Mouse (Mus musculus): ENCODE measurements around the gene Zwint. TPM values are rescaled to one million over a fixed set of nuclear protein-coding genes. Genes with fewer than 3 reads are reported as not detected.

The Zwint gene
- polyA plus RNA-seq (2015; fragmentation: Nextera tagmentation; extraction: Ambion mirVana): 181 and 188 TPM in 2 replicates

GRCm38 (mm10) chr10:72654270-72655016, at the start of gene Zwint:
Gene Zwint, plus strand, starts transcription at chr10:72654845.
- H3K4me3 ChIP-seq (replicated peaks; ENCODE audit: low read length): peak within 1 kb of the TSS; percentile 87
- no peaks in the 10 kb centered on the region for H3K9me3 ChIP-seq (replicated peaks; ENCODE audit: control insufficient read depth, low read length)
- 2% methylated on average over 36 of the region's 36 CpGs for WGBS
- peak within 1 kb of the TSS; percentile 90 for H3K27ac ChIP-seq (ENCODE audit: low read length)
- ATAC-seq (ENCODE audit: insufficient read depth, low FRiP score): peak; percentile 99
- H3K4me1 ChIP-seq (ENCODE audit: control insufficient read depth, insufficient read depth, low read length): peaks cover 14% of the 10 kb centered on the region
- no peaks in the 10 kb centered on the region for H3K27me3 ChIP-seq (ENCODE audit: control insufficient read depth, insufficient read depth, low read length)
- peak within 1 kb of the TSS; percentile 89 for H3K9ac ChIP-seq (ENCODE audit: low read length)
- peak within 1 kb of the TSS; percentile 74 for H3K4me2 ChIP-seq (ENCODE audit: low read depth, low read length)
- peaks cover 14% of the 10 kb centered on the region for H3K36me3 ChIP-seq (ENCODE audit: control insufficient read depth, insufficient read depth, low read length)

DNA sequence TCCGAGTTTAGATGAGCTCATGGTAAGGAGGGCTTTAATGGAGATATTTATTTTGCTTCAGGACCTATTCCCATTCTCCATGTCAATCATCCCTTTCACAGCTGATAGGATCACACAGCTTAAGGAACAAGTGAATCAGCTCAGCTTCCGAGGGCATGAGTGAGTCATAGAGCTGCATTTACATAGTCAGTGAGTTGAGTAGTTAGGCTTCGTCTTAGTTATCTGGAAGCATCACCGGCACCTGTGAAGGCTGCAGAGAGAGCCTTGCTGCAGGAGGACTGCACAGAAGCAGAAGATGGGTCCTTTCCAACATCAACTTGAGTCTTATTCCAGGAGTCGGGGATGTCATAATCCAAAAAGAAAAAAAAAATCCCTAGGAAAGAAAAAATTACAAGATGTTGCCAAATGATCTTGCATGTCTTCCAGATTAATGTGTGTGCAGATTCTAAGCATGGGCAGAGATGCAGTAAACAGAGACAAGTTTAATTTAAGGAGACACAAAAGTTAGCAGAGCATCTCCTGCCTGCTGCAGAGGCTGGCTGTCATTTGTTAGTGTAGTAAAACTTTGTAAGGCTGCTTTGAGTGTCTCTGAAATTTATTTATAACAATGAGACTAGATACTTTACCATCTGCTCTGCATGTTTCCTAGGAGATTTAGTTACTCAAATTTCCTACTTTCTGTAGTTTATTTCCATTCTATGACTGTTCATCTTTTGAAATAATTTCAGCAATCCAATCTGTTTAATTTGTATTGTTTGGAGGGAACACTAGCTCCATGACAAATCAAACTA, 41.3 kb upstream of the Zwint start:
- 84% methylated on average over 5 of the region's 5 CpGs for WGBS
- no peak for ATAC-seq (ENCODE audit: insufficient read depth, low FRiP score)
- Histone ChIP-seq H3K36me3 (ENCODE audit: control insufficient read depth, insufficient read depth, low read length) (no peaks in the 10 kb centered on the region), H3K4me2 (ENCODE audit: low read depth, low read length) (no peak overlapping the region), H3K9ac (ENCODE audit: low read length) (no peak overlapping the region), H3K4me3 (replicated peaks; ENCODE audit: low read length) (no peak overlapping the region), H3K27me3 (ENCODE audit: control insufficient read depth, insufficient read depth, low read length) (no peaks in the 10 kb centered on the region), H3K27ac (ENCODE audit: low read length) (no peak overlapping the region), H3K9me3 (replicated peaks; ENCODE audit: control insufficient read depth, low read length) (no peaks in the 10 kb centered on the region), H3K4me1 (ENCODE audit: control insufficient read depth, insufficient read depth, low read length) (0 out of 2 replicates have a peak, but pooled peaks cover 3% of the 10 kb centered on the region)

GRCm38 (mm10) chr10:72616153-72616552, 38.5 kb upstream of the Zwint start:
- Histone ChIP-seq H3K9me3 (replicated peaks; ENCODE audit: control insufficient read depth, low read length) (no peaks in the 10 kb centered on the region), H3K4me3 (replicated peaks; ENCODE audit: low read length) (no peak overlapping the region), H3K4me2 (ENCODE audit: low read depth, low read length) (no peak overlapping the region), H3K4me1 (ENCODE audit: control insufficient read depth, insufficient read depth, low read length) (no peaks in the 10 kb centered on the region), H3K9ac (ENCODE audit: low read length) (no peak overlapping the region), H3K27me3 (ENCODE audit: control insufficient read depth, insufficient read depth, low read length) (no peaks in the 10 kb centered on the region), H3K36me3 (ENCODE audit: control insufficient read depth, insufficient read depth, low read length) (no peaks in the 10 kb centered on the region), H3K27ac (ENCODE audit: low read length) (no peak overlapping the region)
- 51% methylated on average over 2 of the region's 2 CpGs for WGBS
- ATAC-seq (ENCODE audit: insufficient read depth, low FRiP score): no peak

- H3K4me1 ChIP-seq (ENCODE audit: control insufficient read depth, insufficient read depth, low read length): no peaks in the 10 kb centered on the region
- H3K4me2 ChIP-seq (ENCODE audit: low read depth, low read length): no peak overlapping the region
- no peaks in the 10 kb centered on the region for H3K27me3 ChIP-seq (ENCODE audit: control insufficient read depth, insufficient read depth, low read length)
- WGBS: 30% methylated on average over 2 of the region's 2 CpGs
- H3K9ac ChIP-seq (ENCODE audit: low read length): no peak overlapping the region
- no peak overlapping the region for H3K4me3 ChIP-seq (replicated peaks; ENCODE audit: low read length)
- H3K27ac ChIP-seq (ENCODE audit: low read length): no peak overlapping the region
- H3K9me3 ChIP-seq (replicated peaks; ENCODE audit: control insufficient read depth, low read length): no peaks in the 10 kb centered on the region
- no peaks in the 10 kb centered on the region for H3K36me3 ChIP-seq (ENCODE audit: control insufficient read depth, insufficient read depth, low read length)
- ATAC-seq (ENCODE audit: insufficient read depth, low FRiP score): no peak
Observed at GRCm38 (mm10) chr10:72620527-72620926, 34.1 kb upstream of the Zwint start.

- no peaks in the 10 kb centered on the region for H3K27me3 ChIP-seq (ENCODE audit: control insufficient read depth, insufficient read depth, low read length)
- no peaks in the 10 kb centered on the region for H3K4me1 ChIP-seq (ENCODE audit: control insufficient read depth, insufficient read depth, low read length)
- H3K27ac ChIP-seq (ENCODE audit: low read length): no peak overlapping the region
- no peaks in the 10 kb centered on the region for H3K36me3 ChIP-seq (ENCODE audit: control insufficient read depth, insufficient read depth, low read length)
- no peak for ATAC-seq (ENCODE audit: insufficient read depth, low FRiP score)
- no peak overlapping the region for H3K4me2 ChIP-seq (ENCODE audit: low read depth, low read length)
- no peak overlapping the region for H3K9ac ChIP-seq (ENCODE audit: low read length)
- H3K4me3 ChIP-seq (replicated peaks; ENCODE audit: low read length): no peak overlapping the region
- no peaks in the 10 kb centered on the region for H3K9me3 ChIP-seq (replicated peaks; ENCODE audit: control insufficient read depth, low read length)
- WGBS: 40% methylated on average over 8 of the region's 8 CpGs
Observed at GRCm38 (mm10) chr10:72623561-72623960, 31.1 kb upstream of the Zwint start.

GRCm38 (mm10) chr10:72634125-72634524, 20.5 kb upstream of the Zwint start:
- ATAC-seq (ENCODE audit: insufficient read depth, low FRiP score): 0 out of 2 replicates have a peak, but pooled peaks have one; percentile 50
- WGBS: 15% methylated on average over 5 of the region's 5 CpGs

DNA sequence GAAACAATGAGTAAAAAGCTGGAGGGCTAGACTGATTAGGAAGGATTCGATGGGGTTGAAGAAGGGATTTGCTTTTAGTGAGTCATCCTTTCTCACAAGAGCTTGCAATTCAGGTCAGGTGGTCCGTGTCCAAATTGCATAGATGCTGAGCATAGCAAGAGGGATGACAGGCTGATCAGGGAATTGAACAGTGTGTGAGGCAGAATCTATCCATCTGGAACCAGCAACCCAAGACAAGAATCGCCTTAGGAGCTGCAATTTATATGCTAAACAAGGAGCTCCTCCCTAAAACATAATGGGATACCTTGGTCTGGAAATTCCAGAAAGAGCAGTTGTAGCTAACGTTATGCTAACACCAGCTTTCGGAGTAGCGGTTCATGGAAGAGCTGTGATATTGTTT, 3.8 kb upstream of the Zwint start:
- WGBS: 66% methylated on average over 6 of the region's 6 CpGs
- no peaks in the 10 kb centered on the region for H3K36me3 ChIP-seq (ENCODE audit: control insufficient read depth, insufficient read depth, low read length)
- no peak overlapping the region; the same call in 1 of the 2 replicates for H3K27ac ChIP-seq (ENCODE audit: low read length)
- no peaks in the 10 kb centered on the region for H3K9me3 ChIP-seq (replicated peaks; ENCODE audit: control insufficient read depth, low read length)
- no peak for ATAC-seq (ENCODE audit: insufficient read depth, low FRiP score)
- no peak overlapping the region for H3K4me3 ChIP-seq (replicated peaks; ENCODE audit: low read length)
- no peak overlapping the region for H3K4me2 ChIP-seq (ENCODE audit: low read depth, low read length)
- H3K9ac ChIP-seq (ENCODE audit: low read length): no peak overlapping the region
- H3K4me1 ChIP-seq (ENCODE audit: control insufficient read depth, insufficient read depth, low read length): peaks cover 11% of the 10 kb centered on the region
- H3K27me3 ChIP-seq (ENCODE audit: control insufficient read depth, insufficient read depth, low read length): no peaks in the 10 kb centered on the region

More at GRCm38 (mm10) chr10:72634125-72634524, 20.5 kb upstream of the Zwint start:
- Histone ChIP-seq H3K27ac (ENCODE audit: low read length) (no peak overlapping the region), H3K9me3 (replicated peaks; ENCODE audit: control insufficient read depth, low read length) (no peaks in the 10 kb centered on the region), H3K36me3 (ENCODE audit: control insufficient read depth, insufficient read depth, low read length) (no peaks in the 10 kb centered on the region), H3K4me1 (ENCODE audit: control insufficient read depth, insufficient read depth, low read length) (no peaks in the 10 kb centered on the region), H3K27me3 (ENCODE audit: control insufficient read depth, insufficient read depth, low read length) (no peaks in the 10 kb centered on the region), H3K9ac (ENCODE audit: low read length) (no peak overlapping the region), H3K4me2 (ENCODE audit: low read depth, low read length) (no peak overlapping the region), H3K4me3 (replicated peaks; ENCODE audit: low read length) (no peak overlapping the region)

DNA sequence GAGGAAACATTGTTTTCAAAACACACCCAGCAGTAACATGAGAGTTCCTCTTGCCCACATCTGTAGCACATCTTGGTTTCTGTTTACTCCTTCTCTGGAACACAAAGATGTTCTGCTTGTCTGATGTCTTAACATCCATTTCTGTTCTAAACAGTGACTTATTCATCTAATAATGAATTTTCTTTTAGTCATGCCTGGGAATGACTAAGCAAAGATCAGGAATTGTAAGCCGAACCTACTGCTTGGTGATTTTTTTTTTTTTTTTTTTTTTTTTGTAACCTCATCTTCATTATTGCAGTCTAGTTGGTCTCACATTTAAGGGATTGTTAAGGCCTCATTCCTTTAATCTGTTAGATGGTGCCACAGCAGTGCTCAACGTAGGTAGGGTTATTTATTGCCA, 848 bp upstream of the Zwint start:
- Histone ChIP-seq H3K9me3 (replicated peaks; ENCODE audit: control insufficient read depth, low read length) (no peaks in the 10 kb centered on the region), H3K27ac (ENCODE audit: low read length) (peak overlapping the region; percentile 89; the same call in 1 of the 2 replicates), H3K4me2 (ENCODE audit: low read depth, low read length) (peak overlapping the region; percentile 61; the same call in 1 of the 2 replicates), H3K9ac (ENCODE audit: low read length) (peak overlapping the region; percentile 66; the same call in 1 of the 2 replicates), H3K27me3 (ENCODE audit: control insufficient read depth, insufficient read depth, low read length) (no peaks in the 10 kb centered on the region), H3K36me3 (ENCODE audit: control insufficient read depth, insufficient read depth, low read length) (peaks cover 10% of the 10 kb centered on the region), H3K4me1 (ENCODE audit: control insufficient read depth, insufficient read depth, low read length) (peaks cover 14% of the 10 kb centered on the region), H3K4me3 (replicated peaks; ENCODE audit: low read length) (no peak overlapping the region; the same call in 1 of the 2 replicates)
- ATAC-seq (ENCODE audit: insufficient read depth, low FRiP score): no peak
- 56% methylated on average over 2 of the region's 2 CpGs for WGBS

DNA sequence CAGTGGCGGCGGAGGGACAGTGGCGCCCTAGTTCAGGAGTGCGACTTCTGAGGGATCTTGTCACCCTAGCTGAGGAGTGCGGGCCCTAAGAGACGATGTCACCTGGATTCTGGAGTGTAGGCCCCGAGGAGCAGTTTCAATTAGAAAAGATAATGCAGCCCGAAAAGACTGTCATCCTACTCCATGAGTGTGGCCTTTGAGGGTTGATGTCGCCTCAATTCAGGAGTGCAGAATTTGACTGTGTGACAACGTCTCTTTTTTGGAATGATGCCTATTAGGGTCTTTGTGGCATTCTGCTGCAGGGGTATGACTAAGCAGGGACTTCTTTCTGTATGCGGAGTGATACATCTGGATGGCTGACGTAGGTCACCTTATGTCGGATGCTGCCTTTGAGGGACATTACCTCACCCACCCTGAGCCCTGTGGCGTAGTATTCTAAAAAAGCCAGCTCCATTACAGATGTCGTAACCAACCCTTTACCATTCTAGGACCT, 418 bp downstream of the Zwint start:
- peaks cover 14% of the 10 kb centered on the region for H3K4me1 ChIP-seq (ENCODE audit: control insufficient read depth, insufficient read depth, low read length)
- peaks cover 14% of the 10 kb centered on the region for H3K36me3 ChIP-seq (ENCODE audit: control insufficient read depth, insufficient read depth, low read length)
- WGBS: 0% methylated on average over 15 of the region's 15 CpGs
- peak; percentile 66 for ATAC-seq (ENCODE audit: insufficient read depth, low FRiP score)
- H3K4me3 ChIP-seq (replicated peaks; ENCODE audit: low read length): peak overlapping the region; percentile 87
- peak overlapping the region; percentile 89 for H3K9ac ChIP-seq (ENCODE audit: low read length)
- no peaks in the 10 kb centered on the region for H3K27me3 ChIP-seq (ENCODE audit: control insufficient read depth, insufficient read depth, low read length)
- H3K4me2 ChIP-seq (ENCODE audit: low read depth, low read length): peak overlapping the region; percentile 74
- H3K9me3 ChIP-seq (replicated peaks; ENCODE audit: control insufficient read depth, low read length): no peaks in the 10 kb centered on the region
- H3K27ac ChIP-seq (ENCODE audit: low read length): peak overlapping the region; percentile 90
